Mouse (Mus musculus) small intestine, adult 2 months (tissue): ENCODE measurements around the gene Fbxl13.

Source experiments
- CTCF ChIP-seq: fragments of 200-500 bp; IDR thresholded peaks from 2 replicates; pipeline ENCODE4 v1.5.1; 2012; ENCODE audit warnings: low read depth, mild to moderate bottlenecking, control low read depth, inconsistent platforms, low read length, moderate library complexity, mixed read lengths; ENCODE audit not compliant: insufficient replicate concordance, insufficient read length; ENCODE audit errors: extremely low read depth
- POLR2A ChIP-seq: fragments of 200-500 bp; IDR thresholded peaks from 2 replicates; pipeline ENCODE4 v1.6.1; 2012; ENCODE audit warnings: low read depth, mild to moderate bottlenecking, control low read depth, inconsistent platforms, low read length, moderate library complexity

DNA sequence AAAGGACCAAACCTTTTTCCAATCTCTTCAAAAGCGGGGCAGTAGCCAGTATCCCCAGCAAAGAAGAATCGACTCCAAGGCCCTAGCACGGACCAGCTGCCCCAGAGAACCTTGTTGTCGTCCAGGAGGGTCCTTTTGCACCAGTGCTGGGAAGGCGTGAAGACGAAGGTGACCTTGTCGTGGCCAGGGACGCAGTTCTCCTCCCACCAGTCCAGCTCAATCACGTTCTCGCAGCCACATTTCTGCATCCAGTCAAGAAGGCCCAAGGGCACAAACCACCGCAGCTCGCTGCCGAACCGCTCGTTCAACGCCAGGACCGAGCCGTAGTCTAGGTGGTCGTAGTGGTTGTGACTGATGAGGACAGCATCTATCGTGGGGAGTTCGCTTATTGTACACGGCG lies 30.1 kb upstream of the Fbxl13 start:
- TF ChIP-seq CTCF (no peak), POLR2A (no peak)
